Mouse (Mus musculus) hindbrain, embryonic 10.5 days (tissue): Measurements from ENCODE around the gene Ung. TPM values are rescaled to one million over a fixed set of nuclear protein-coding genes. Genes with fewer than 3 reads are reported as not detected.
A peak's percentile ranks its signal among the peaks of the same experiment; 100 is the strongest.

Experiments
- DNase-seq: peaks from one replicate; pipeline ENCODE4 v3.0.0-alpha.2; 2017; ENCODE audit warnings: low spot score
- H3K27ac ChIP-seq: fragments of 300-500 bp; sonication (generic); 2 replicates; pipeline ENCODE4 v1.5.1; 2016; ENCODE audit warnings: mild to moderate bottlenecking, moderate library complexity
- H3K27me3 ChIP-seq: fragments of 300-500 bp; sonication (generic); 2 replicates; pipeline ENCODE4 v1.6.1; 2016; ENCODE audit warnings: mild to moderate bottlenecking; ENCODE audit not compliant: poor library complexity, insufficient read depth, severe bottlenecking
- H3K36me3 ChIP-seq: fragments of 300-500 bp; sonication (generic); 2 replicates; pipeline ENCODE4 v1.6.1; 2016; ENCODE audit warnings: mild to moderate bottlenecking, moderate library complexity
- H3K4me1 ChIP-seq: fragments of 300-500 bp; sonication (generic); replicated peaks from 2 replicates; pipeline ENCODE4 v1.6.1; 2016; ENCODE audit warnings: mild to moderate bottlenecking
- H3K4me3 ChIP-seq: fragments of 300-500 bp; sonication (generic); 2 replicates; pipeline ENCODE4 v1.5.1; 2016; ENCODE audit warnings: mild to moderate bottlenecking, moderate library complexity
- H3K9me3 ChIP-seq: fragments of 300-500 bp; sonication (generic); 2 replicates; pipeline ENCODE4 v1.6.1; 2016; ENCODE audit warnings: mild to moderate bottlenecking, moderate library complexity
- WGBS: fragments of 180-500 bp; shearing (Covaris S2); methylation state at CpG from one replicate; pipeline ENCODE4 v1.1.7; 2016; 5-methylcytosine and 5-hydroxymethylcytosine counted together
- polyA plus RNA-seq: library from polyadenylated mRNA; unstranded; fragments of >200 nt; fragmentation: Nextera tagmentation; extraction: Ambion mirVana; gene quantifications from 2 replicates; pipeline ENCODE4 v1.2.1, GENCODE M21; 2016

Ung gene
- polyA plus RNA-seq, 1 experiment from 2014 or later: 41.9 TPM

GRCm38 (mm10) chr5:114161424-114161823 lies 31.2 kb downstream of the Ung start:
- H3K4me1 ChIP-seq: peaks cover 3% of the 10 kb centered on the region; the same call in 1 of the 2 replicates
- H3K9me3 ChIP-seq: no peaks in the 10 kb centered on the region
- no peak overlapping the region for H3K4me3 ChIP-seq
- 78% methylated on average over 6 of the region's 6 CpGs for WGBS
- H3K36me3 ChIP-seq: no peaks in the 10 kb centered on the region
- no peak overlapping the region for H3K27ac ChIP-seq
- H3K27me3 ChIP-seq: no peaks in the 10 kb centered on the region; the same call in 1 of the 2 replicates
- no peak for DNase-seq

GRCm38 (mm10) chr5:114162106-114162815 lies 32.1 kb downstream of the Ung start:
- 54% methylated on average over 12 of the region's 12 CpGs for WGBS
- no peaks in the 10 kb centered on the region; the same call in 1 of the 2 replicates for H3K27me3 ChIP-seq

GRCm38 (mm10) chr5:114163117-114163696 lies 33.0 kb downstream of the Ung start:
- no peak overlapping the region for H3K4me3 ChIP-seq
- no peak overlapping the region for H3K27ac ChIP-seq
- no peak for DNase-seq
- no peaks in the 10 kb centered on the region; the same call in 1 of the 2 replicates for H3K4me1 ChIP-seq
- H3K27me3 ChIP-seq: no peaks in the 10 kb centered on the region; the same call in 1 of the 2 replicates
- 83% methylated on average over 6 of the region's 6 CpGs for WGBS
- H3K9me3 ChIP-seq: no peaks in the 10 kb centered on the region
- no peaks in the 10 kb centered on the region for H3K36me3 ChIP-seq

More at GRCm38 (mm10) chr5:114162106-114162815, 32.1 kb downstream of the Ung start:
- H3K9me3 ChIP-seq: no peaks in the 10 kb centered on the region
- no peak overlapping the region for H3K4me3 ChIP-seq
- H3K36me3 ChIP-seq: no peaks in the 10 kb centered on the region
- peaks cover under 1% of the 10 kb centered on the region; the same call in 1 of the 2 replicates for H3K4me1 ChIP-seq
- H3K27ac ChIP-seq: no peak overlapping the region
- DNase-seq: no peak

- 83% methylated on average over 7 of the region's 7 CpGs for WGBS
- no peaks in the 10 kb centered on the region for H3K9me3 ChIP-seq
- peaks cover 10% of the 10 kb centered on the region for H3K4me1 ChIP-seq
- DNase-seq: no peak
- H3K27ac ChIP-seq: no peak overlapping the region
- no peaks in the 10 kb centered on the region for H3K36me3 ChIP-seq
- H3K4me3 ChIP-seq: no peak overlapping the region
- peaks cover 13% of the 10 kb centered on the region; the same call in 1 of the 2 replicates for H3K27me3 ChIP-seq
Measured at GRCm38 (mm10) chr5:114170345-114170744, 40.2 kb downstream of the Ung start.

- peaks cover 22% of the 10 kb centered on the region for H3K4me1 ChIP-seq
- H3K4me3 ChIP-seq: no peak overlapping the region
- WGBS: 87% methylated on average over 3 of the region's 3 CpGs
- peaks cover 13% of the 10 kb centered on the region; the same call in 1 of the 2 replicates for H3K27me3 ChIP-seq
- no peaks in the 10 kb centered on the region for H3K36me3 ChIP-seq
- H3K9me3 ChIP-seq: no peaks in the 10 kb centered on the region
- no peak for DNase-seq
- H3K27ac ChIP-seq: no peak overlapping the region
Measured at GRCm38 (mm10) chr5:114172936-114173335, 42.8 kb downstream of the Ung start.

GRCm38 (mm10) chr5:114173458-114173857 lies 43.3 kb downstream of the Ung start:
- no peak for DNase-seq
- Histone ChIP-seq H3K27me3 (peaks cover 13% of the 10 kb centered on the region; the same call in 1 of the 2 replicates), H3K36me3 (no peaks in the 10 kb centered on the region), H3K27ac (no peak overlapping the region), H3K4me1 (peaks cover 22% of the 10 kb centered on the region), H3K9me3 (no peaks in the 10 kb centered on the region), H3K4me3 (no peak overlapping the region)
- WGBS: 76% methylated on average over 7 of the region's 7 CpGs

- Histone ChIP-seq H3K27me3 (peaks cover 13% of the 10 kb centered on the region; the same call in 1 of the 2 replicates), H3K4me1 (peaks cover 22% of the 10 kb centered on the region), H3K4me3 (no peak overlapping the region), H3K27ac (no peak overlapping the region), H3K36me3 (no peaks in the 10 kb centered on the region), H3K9me3 (no peaks in the 10 kb centered on the region)
- WGBS: 37% methylated on average over 16 of the region's 16 CpGs
- no peak for DNase-seq
Measured at GRCm38 (mm10) chr5:114173877-114174581, 43.8 kb downstream of the Ung start.

- Histone ChIP-seq H3K27me3 (peaks cover 13% of the 10 kb centered on the region; the same call in 1 of the 2 replicates), H3K9me3 (no peaks in the 10 kb centered on the region), H3K4me3 (no peak overlapping the region), H3K36me3 (no peaks in the 10 kb centered on the region), H3K4me1 (peaks cover 22% of the 10 kb centered on the region), H3K27ac (no peak overlapping the region)
- peak; percentile 78 for DNase-seq
- WGBS: 16% methylated on average over 16 of the region's 16 CpGs
Measured at GRCm38 (mm10) chr5:114174639-114175038, 44.5 kb downstream of the Ung start.

GRCm38 (mm10) chr5:114175596-114176171 lies 45.5 kb downstream of the Ung start:
- peak overlapping the region; percentile 36; the same call in 1 of the 2 replicates for H3K27ac ChIP-seq
- under 1% methylated on average over 26 of the region's 26 CpGs for WGBS

GRCm38 (mm10) chr5:114176548-114177400 lies 46.6 kb downstream of the Ung start:
- 59% methylated on average over 8 of the region's 8 CpGs for WGBS
- H3K27ac ChIP-seq: no peak overlapping the region
- H3K36me3 ChIP-seq: no peaks in the 10 kb centered on the region
- H3K9me3 ChIP-seq: no peaks in the 10 kb centered on the region
- DNase-seq: no peak
- peak overlapping the region; percentile 54 for H3K4me3 ChIP-seq
- H3K27me3 ChIP-seq: peaks cover 13% of the 10 kb centered on the region; the same call in 1 of the 2 replicates
- H3K4me1 ChIP-seq: peaks cover 22% of the 10 kb centered on the region

More at GRCm38 (mm10) chr5:114175596-114176171, 45.5 kb downstream of the Ung start:
- Histone ChIP-seq H3K27me3 (peaks cover 13% of the 10 kb centered on the region; the same call in 1 of the 2 replicates), H3K4me3 (peak overlapping the region; percentile 54), H3K36me3 (no peaks in the 10 kb centered on the region), H3K4me1 (peaks cover 22% of the 10 kb centered on the region), H3K9me3 (no peaks in the 10 kb centered on the region)
- peak; percentile 94 for DNase-seq

- Histone ChIP-seq H3K27ac (no peak overlapping the region), H3K4me3 (no peak overlapping the region), H3K9me3 (no peaks in the 10 kb centered on the region), H3K4me1 (peaks cover 22% of the 10 kb centered on the region), H3K27me3 (peaks cover 13% of the 10 kb centered on the region; the same call in 1 of the 2 replicates), H3K36me3 (no peaks in the 10 kb centered on the region)
- 82% methylated on average over 4 of the region's 4 CpGs for WGBS
- no peak for DNase-seq
Measured at GRCm38 (mm10) chr5:114177966-114178719, 48.0 kb downstream of the Ung start.
